Mouse (Mus musculus) lung, embryonic 14.5 days (tissue): ENCODE results near the gene Lmnb2. TPM values are rescaled to one million over a fixed set of nuclear protein-coding genes. Genes with fewer than 3 reads are reported as not detected.
A peak's percentile ranks its signal among the peaks of the same experiment; 100 is the strongest.

Experiments used
- ATAC-seq: fragments of 200-750 bp; cut with Nextera tagmentation; 2 replicates; pipeline ENCODE4 v1.8.0; 2017; ENCODE audit warnings: mild to moderate bottlenecking, moderate TSS enrichment, moderate library complexity; ENCODE audit not compliant: insufficient read depth
- DNase-seq: peaks from one replicate; pipeline ENCODE4 v3.0.0-alpha.2; 2015
- H3K27ac ChIP-seq: fragments of 300-500 bp; sonication (generic); 2 replicates; pipeline ENCODE4 v1.5.1; 2014; ENCODE audit warnings: low read depth, mild to moderate bottlenecking, moderate library complexity
- H3K27me3 ChIP-seq: fragments of 300-500 bp; sonication (generic); 2 replicates; pipeline ENCODE4 v1.6.1; 2014; ENCODE audit warnings: low read length, control low read depth; ENCODE audit not compliant: insufficient read depth
- H3K36me3 ChIP-seq: fragments of 300-500 bp; sonication (generic); 2 replicates; pipeline ENCODE4 v1.6.1; 2014; ENCODE audit warnings: control low read depth; ENCODE audit not compliant: insufficient read depth
- H3K4me1 ChIP-seq: fragments of 300-500 bp; sonication (generic); 2 replicates; pipeline ENCODE4 v1.6.1; 2014; ENCODE audit warnings: antibody characterized with exemption, control low read depth; ENCODE audit not compliant: insufficient read depth
- H3K4me2 ChIP-seq: fragments of 300-500 bp; sonication (generic); 2 replicates; pipeline ENCODE4 v1.6.1; 2014; ENCODE audit warnings: mild to moderate bottlenecking
- H3K4me3 ChIP-seq: fragments of 300-500 bp; sonication (generic); 2 replicates; pipeline ENCODE4 v1.5.1; 2014; ENCODE audit warnings: low read depth, low read length
- H3K9ac ChIP-seq: fragments of 300-500 bp; sonication (generic); 2 replicates; pipeline ENCODE4 v1.6.1; 2014
- H3K9me3 ChIP-seq: fragments of 300-500 bp; sonication (generic); 2 replicates; pipeline ENCODE4 v1.6.1; 2016; ENCODE audit warnings: low read depth, low read length, control low read depth
- CTCF ChIP-seq: IDR thresholded peaks from 2 replicates; pipeline ENCODE4 v1.5.1; 2016; ENCODE audit warnings: antibody characterized with exemption, low read depth
- WGBS: fragments of 180-500 bp; shearing (Covaris S2); extraction: QIAGEN DNeasy Blood & Tissue Kit; methylation state at CpG from one replicate; pipeline ENCODE4 v1.1.7; 2014; 5-methylcytosine and 5-hydroxymethylcytosine counted together
- polyA plus RNA-seq: library from polyadenylated mRNA; unstranded; fragments of >200 nt; fragmentation: Nextera tagmentation; extraction: Ambion mirVana; gene quantifications from 2 replicates; pipeline ENCODE4 v1.2.1, GENCODE M21; 2014

Gene Lmnb2
- polyA plus RNA-seq, 1 experiment from 2014 or later = 24.4 TPM

DNA sequence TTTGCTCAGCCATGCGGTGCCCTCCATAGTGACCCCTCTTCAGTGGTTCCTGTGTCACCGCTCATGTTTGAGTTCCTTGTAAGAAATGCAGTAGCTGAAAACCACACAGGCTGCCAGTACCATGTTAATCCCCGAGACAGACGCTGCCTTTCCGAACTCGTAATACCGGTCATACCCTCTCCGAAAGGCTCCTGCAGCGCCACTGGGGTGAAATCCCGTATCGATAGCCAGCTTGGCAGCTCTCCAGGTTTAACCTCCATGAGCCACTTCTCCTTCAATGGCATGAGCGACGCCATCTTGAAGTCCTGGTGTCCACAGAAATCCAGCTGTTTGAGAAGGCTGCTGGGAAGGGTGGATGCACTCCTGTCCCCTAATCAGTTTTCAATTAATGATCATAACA lies 36.4 kb upstream of the Lmnb2 start:
- WGBS = 44% methylated on average over 13 of the region's 13 CpGs
- peak; percentile 41 for DNase-seq

DNA sequence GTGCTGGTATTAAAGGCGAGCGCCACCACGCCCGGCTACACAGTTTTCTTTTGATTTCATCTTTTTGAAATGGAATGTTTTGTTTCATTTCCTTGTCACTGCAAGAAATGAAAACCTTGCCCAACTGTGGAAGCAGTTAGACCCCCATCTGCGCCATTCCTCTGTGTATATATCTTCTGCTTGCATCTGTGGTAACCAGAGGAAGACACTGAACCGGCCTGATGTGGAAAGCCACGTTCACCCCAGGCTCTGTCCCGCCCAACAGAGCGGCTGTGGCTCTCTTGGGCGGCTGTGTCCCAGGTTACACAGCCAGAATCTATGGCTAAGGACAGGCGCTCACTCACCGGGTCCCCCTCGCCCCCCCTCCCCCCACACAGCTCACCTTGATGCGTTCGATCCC lies 34.4 kb upstream of the Lmnb2 start:
- Histone ChIP-seq H3K4me3 (no peak overlapping the region), H3K4me2 (no peak overlapping the region), H3K9me3 (no peaks in the 10 kb centered on the region), H3K4me1 (peaks cover 10% of the 10 kb centered on the region), H3K36me3 (no peaks in the 10 kb centered on the region), H3K27ac (no peak overlapping the region), H3K9ac (no peak overlapping the region), H3K27me3 (no peaks in the 10 kb centered on the region)
- ATAC-seq = no peak
- WGBS = 69% methylated on average over 15 of the region's 15 CpGs
- DNase-seq = no peak
- TF ChIP-seq CTCF = no peak

More for the DNA sequence above, 36.4 kb upstream of the Lmnb2 start:
- Histone ChIP-seq H3K4me1 (peaks cover 3% of the 10 kb centered on the region), H3K4me2 (no peak overlapping the region), H3K27ac (peak overlapping the region; percentile 12; the same call in 1 of the 2 replicates), H3K27me3 (no peaks in the 10 kb centered on the region), H3K36me3 (no peaks in the 10 kb centered on the region), H3K9me3 (no peaks in the 10 kb centered on the region), H3K4me3 (no peak overlapping the region), H3K9ac (no peak overlapping the region)
- no peak for ATAC-seq
- no peak for TF ChIP-seq CTCF

GRCm38 (mm10) chr10:80951761-80952390 lies 33.8 kb upstream of the Lmnb2 start:
- Histone ChIP-seq H3K4me2 (no peak overlapping the region), H3K36me3 (no peaks in the 10 kb centered on the region), H3K27ac (no peak overlapping the region), H3K4me3 (no peak overlapping the region), H3K9me3 (no peaks in the 10 kb centered on the region), H3K9ac (no peak overlapping the region), H3K27me3 (no peaks in the 10 kb centered on the region), H3K4me1 (peaks cover 14% of the 10 kb centered on the region)
- ATAC-seq (no peak), DNase-seq (no peak)
- TF ChIP-seq CTCF = no peak
- 73% methylated on average over 10 of the region's 10 CpGs for WGBS

DNA sequence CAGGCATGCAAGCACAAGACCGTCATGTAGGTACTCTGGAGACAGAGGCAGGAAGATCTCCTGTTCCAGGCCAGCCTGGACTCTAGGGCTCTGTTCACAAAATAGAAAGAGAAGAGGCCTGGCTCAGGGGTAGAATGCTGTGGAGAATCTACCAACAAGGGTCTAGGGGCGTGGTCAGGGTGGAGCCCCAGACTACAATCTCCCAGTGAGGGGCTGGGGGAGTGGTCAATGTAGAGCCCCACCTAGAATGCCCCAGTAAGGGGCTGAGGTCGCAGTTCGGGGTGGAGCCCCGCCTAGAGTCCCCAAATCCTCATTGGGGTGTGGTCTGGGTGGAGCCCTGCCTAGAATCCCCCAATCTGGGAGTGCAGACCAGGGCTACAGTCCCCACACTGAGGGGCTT lies 32.3 kb upstream of the Lmnb2 start:
- WGBS = 26% methylated on average over 5 of the region's 5 CpGs
- Histone ChIP-seq H3K27me3 (no peaks in the 10 kb centered on the region), H3K9ac (no peak overlapping the region), H3K4me1 (peaks cover 15% of the 10 kb centered on the region; the same call in 1 of the 2 replicates), H3K36me3 (no peaks in the 10 kb centered on the region), H3K4me3 (no peak overlapping the region), H3K9me3 (no peaks in the 10 kb centered on the region), H3K27ac (no peak overlapping the region), H3K4me2 (no peak overlapping the region)
- no peak for TF ChIP-seq CTCF
- DNase-seq (no peak), ATAC-seq (no peak)

GRCm38 (mm10) chr10:80949081-80949480 lies 31.0 kb upstream of the Lmnb2 start:
- Histone ChIP-seq H3K27me3 (no peaks in the 10 kb centered on the region), H3K9ac (no peak overlapping the region), H3K4me2 (no peak overlapping the region), H3K4me1 (peaks cover 15% of the 10 kb centered on the region; the same call in 1 of the 2 replicates), H3K36me3 (no peaks in the 10 kb centered on the region), H3K4me3 (no peak overlapping the region), H3K9me3 (no peaks in the 10 kb centered on the region), H3K27ac (no peak overlapping the region)
- no peak for TF ChIP-seq CTCF
- DNase-seq = no peak
- WGBS = 69% methylated on average over 3 of the region's 3 CpGs
- no peak for ATAC-seq

DNA sequence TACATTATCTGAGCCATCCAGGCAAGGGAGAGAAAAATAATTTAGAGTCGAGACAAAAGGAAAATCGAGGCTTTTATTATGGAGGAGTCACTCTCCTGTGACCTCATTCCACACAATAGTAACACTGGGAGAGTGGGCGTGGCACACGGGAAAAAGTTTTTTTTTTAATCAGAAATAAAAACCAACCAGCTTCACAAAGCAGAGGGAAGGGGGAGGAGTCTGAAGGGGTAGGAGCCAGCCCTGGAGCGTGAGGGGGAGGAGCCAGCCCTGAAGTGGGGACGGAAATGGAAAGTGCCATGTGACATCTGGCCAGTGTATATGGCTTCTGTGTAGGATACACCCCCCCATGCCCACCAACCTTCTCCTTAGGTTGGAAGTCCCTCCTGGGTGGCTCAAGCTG lies 30.5 kb upstream of the Lmnb2 start:
- DNase-seq (peak; percentile 74), ATAC-seq (0 out of 2 replicates have a peak, but pooled peaks have one; percentile 40)
- TF ChIP-seq CTCF = no peak
- Histone ChIP-seq H3K4me2 (no peak overlapping the region), H3K4me3 (no peak overlapping the region), H3K36me3 (no peaks in the 10 kb centered on the region), H3K27ac (peak overlapping the region; percentile 30; the same call in 1 of the 2 replicates), H3K9ac (no peak overlapping the region), H3K27me3 (no peaks in the 10 kb centered on the region), H3K4me1 (peaks cover 15% of the 10 kb centered on the region; the same call in 1 of the 2 replicates), H3K9me3 (no peaks in the 10 kb centered on the region)
- WGBS = 30% methylated on average over 6 of the region's 6 CpGs

DNA sequence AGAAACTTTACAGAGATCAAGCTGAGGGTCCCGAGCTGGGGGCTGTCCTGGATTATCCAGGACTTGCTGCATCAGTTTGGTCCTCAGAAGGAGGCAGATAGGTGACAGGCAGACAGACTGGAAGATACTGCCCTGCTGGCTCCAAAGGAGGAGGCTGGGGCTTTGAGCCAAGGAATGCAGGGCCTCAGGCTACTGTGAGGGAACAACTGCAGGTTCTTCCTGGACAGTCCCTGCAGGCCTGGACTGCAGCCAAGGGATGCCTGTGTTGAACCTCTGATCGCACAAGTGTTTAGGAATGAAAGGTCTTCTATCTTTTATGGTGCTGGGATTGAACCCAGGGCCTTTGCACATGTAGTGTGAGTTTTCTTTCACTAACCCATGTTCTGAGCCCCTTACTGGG lies 29.8 kb upstream of the Lmnb2 start:
- Histone ChIP-seq H3K9me3 (no peaks in the 10 kb centered on the region), H3K27me3 (no peaks in the 10 kb centered on the region), H3K36me3 (no peaks in the 10 kb centered on the region), H3K27ac (peak overlapping the region; percentile 50; the same call in 1 of the 2 replicates), H3K4me2 (no peak overlapping the region), H3K4me1 (peaks cover 15% of the 10 kb centered on the region; the same call in 1 of the 2 replicates), H3K4me3 (no peak overlapping the region), H3K9ac (peak overlapping the region; percentile 16; the same call in 1 of the 2 replicates)
- TF ChIP-seq CTCF = no peak
- ATAC-seq (peak; percentile 39; the same call in 1 of the 2 replicates), DNase-seq (peak; percentile 81)
- 10% methylated on average over 2 of the region's 2 CpGs for WGBS
